Mouse (Mus musculus) left cerebral cortex, postnatal 25 days (tissue): ENCODE measurements at regions not wholly inside any gene's neighbourhood (a gene's known extent, or its start where the extent isn't known, plus 50 kb on each side); places are given as distances from the start of the nearest gene placed in this dataset.

Experiments
- DNase-seq, 2 experiments: peaks; one replicate each; pipeline ENCODE4 v3.0.0; 2022; ENCODE audit warnings: low spot score in 2 of 2, mixed read lengths in 1 of 2
- intact Hi-C: fragments of 180-260 bp; cut with DNase I; formaldehyde crosslinking; loops from one replicate; pipeline ENCODE4 v1.15.1; 2025

GRCm38 (mm10) chr14:99593864-99594263, 295.4 kb downstream of the Klf5 start:
- no peak for DNase-seq
- intact Hi-C loops = no loop called here

DNA sequence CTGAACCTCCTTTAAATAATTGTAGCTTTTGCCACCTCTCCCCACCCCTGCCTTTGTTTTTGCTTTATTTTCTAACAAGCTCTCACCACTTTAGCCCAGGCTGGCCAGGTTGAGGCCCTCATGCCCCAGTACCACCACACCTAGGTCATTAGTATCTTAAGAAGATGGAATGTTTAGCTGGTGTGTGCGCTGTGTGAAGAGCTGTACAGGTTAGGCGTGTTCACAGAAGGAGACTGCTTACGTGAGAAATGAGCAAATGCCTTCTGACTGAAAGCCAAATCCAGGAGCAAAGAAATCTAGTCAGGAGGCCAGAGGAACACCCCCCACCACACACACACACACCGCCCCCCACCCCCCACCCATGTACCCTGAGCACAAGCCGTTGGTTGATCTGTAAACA, 303.4 kb downstream of the Klf5 start:
- intact Hi-C loops = no loop called here

DNA sequence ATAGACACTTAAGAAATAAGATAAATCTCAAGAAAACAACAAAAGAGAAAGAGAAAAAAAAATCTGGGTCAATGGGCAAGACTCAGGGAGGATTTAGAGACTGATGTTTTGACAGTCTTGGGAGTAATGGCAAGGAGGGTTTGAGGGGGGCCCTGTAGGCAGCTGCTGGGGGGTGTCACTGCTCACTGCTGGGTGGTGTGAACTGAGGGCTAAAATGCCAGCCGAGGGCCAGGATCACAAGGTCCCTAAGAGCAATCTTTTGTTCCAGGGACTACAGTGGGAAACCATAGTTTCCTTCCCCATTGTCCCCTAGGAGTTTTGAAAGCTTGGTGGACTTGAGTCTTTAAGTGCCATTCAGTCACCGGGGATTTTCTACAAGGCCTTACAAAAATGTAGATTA, 304.8 kb downstream of the Klf5 start:
- no peak for DNase-seq
- intact Hi-C loops = no loop called here

More for the DNA sequence above, 303.4 kb downstream of the Klf5 start:
- no peak for DNase-seq

GRCm38 (mm10) chr14:99605351-99606100, 307.0 kb downstream of the Klf5 start:
- no peak for DNase-seq
- intact Hi-C loops = no loop called here

- no peak for DNase-seq
- intact Hi-C loops = no loop called here
These were observed 310.5 kb downstream of the Klf5 start for GRCm38 (mm10) chr14:99609003-99609402.

DNA sequence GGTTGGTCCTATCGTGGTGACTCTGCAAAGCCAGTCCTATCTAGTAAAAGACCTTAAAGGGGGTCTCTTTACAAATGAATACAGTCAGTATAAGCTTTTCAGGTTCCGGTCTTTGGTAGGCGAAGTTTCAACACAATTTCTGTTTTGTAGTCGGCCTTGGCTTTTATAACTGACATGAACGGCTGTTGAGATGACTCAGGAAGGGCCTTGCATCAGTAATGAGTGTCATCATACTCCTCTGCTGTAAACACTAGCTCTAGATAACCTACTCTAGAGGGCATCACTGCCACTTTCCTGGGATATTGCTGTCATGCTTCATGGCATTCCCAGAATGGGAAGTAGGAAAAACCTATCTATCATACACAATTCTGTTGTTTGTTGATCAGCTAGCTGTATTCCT, 312.9 kb downstream of the Klf5 start:
- DNase-seq = no peak
- intact Hi-C loops = no loop called here

- intact Hi-C loops = no loop called here
- DNase-seq = no peak
These were observed 313.6 kb downstream of the Klf5 start for GRCm38 (mm10) chr14:99612114-99612513.

GRCm38 (mm10) chr14:99614748-99615147, 316.3 kb downstream of the Klf5 start:
- DNase-seq = no peak
- intact Hi-C loops = no loop called here

DNA sequence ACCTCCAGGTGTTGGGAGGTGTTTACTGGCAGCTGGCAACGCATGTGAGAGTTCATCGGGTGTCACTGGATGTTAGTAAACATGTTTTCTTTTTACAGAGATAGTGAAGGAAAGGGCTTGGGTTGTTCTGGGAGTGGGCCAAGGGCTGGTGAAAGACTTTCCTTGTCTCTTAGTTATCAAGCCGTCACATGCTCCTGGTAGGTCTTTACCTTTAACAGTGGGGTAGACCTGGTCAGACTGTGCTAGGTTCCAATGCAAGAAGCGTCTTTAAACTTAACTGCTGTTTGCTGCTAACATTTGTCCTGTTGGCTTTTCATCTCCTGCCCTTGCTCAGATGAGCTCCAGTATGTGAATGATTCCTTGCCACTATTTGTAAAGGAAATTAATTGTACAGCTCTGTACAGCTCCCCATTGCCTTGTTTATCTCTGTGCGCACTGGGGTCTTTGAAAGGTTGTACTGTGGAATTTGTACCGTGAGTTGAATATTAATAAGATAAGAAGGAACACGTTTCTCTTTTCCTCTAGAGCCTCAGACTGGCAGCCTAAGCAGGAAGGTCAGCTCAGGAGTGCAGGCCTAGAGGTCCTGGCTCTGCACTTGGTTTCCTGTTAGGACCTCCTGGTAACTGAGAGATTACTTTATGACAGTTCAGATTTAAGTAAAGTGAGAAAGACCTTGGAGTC, 318.3 kb downstream of the Klf5 start:
- intact Hi-C loops = no loop called here
- no peak for DNase-seq

DNA sequence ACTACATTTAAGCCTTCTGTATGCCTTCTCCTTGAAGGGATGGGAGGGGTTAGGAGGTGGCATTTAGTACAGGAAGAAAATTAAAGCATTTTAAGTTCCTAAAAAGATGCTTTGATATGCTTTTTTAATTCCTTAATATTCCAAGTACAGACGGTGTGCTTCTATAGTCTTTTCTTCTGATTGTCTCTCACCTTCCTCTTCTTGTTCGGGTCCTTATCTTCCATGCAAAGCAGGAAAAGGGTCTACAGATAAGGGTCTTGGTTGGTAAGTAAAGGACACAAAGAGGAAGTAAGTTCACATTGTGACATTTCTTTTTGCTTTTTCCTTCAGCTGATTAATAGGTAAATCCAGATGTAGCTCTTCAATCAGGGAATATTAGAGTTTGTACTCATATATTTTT, 318.9 kb downstream of the Klf5 start:
- intact Hi-C loops = no loop called here
- DNase-seq = no peak

GRCm38 (mm10) chr14:99621538-99621937, 323.0 kb downstream of the Klf5 start:
- intact Hi-C loops = no loop called here
- no peak for DNase-seq

GRCm38 (mm10) chr14:99624380-99625327, 326.2 kb downstream of the Klf5 start:
- DNase-seq = no peak
- intact Hi-C loops = no loop called here

- no peak for DNase-seq
- intact Hi-C loops = no loop called here
These were observed 329.1 kb downstream of the Klf5 start for GRCm38 (mm10) chr14:99627615-99628014.

- intact Hi-C loops = no loop called here
- DNase-seq = peak; percentile 50 to 83
These were observed 332.6 kb downstream of the Klf5 start for GRCm38 (mm10) chr14:99631092-99631491.

DNA sequence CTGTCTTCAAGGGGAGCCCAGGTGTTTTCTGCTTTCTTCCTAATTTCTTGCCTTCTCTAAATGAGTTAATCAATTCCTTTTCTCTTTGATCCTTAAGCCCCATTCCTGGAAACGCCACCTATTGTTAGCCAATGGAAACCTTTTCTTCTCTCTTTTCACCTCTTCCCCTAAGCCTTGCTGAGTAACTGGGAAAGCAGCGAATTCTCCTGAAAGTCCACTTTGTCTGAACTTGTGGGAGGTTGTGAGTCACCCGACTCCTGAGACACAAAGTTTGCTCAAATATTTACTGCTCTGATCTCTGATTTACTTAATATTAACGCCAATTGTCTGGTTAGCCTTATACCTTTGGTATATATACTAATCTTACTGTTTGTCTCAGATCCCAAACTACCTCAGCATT, 334.0 kb downstream of the Klf5 start:
- intact Hi-C loops = no loop called here
- DNase-seq = no peak

DNA sequence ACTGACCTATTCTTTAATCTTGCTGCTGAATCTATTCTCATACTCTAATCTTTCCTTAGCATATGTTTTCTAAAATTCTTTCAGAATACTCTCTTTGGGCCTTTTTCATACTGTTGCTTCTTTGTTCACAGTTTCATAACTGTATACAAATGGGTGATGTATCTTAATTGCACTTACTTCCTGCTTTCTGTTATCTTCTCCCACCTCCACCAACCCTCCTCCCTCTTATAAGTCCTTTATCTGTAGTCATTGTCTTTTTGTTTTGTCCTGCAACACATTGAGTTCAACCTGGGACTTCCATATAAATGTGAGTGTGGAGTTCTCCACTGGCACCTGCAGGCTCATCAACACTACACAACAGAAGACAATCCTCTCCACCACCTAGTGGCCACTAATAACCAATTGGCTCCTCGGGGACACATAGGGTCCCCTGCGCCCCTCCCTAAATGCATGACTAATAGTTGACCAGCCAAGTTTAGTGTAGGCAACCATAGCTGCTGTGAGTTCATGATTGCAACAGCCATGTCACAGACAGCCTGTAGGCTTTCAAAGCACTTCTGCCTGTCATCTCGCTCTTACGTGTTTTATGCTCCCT, 337.2 kb downstream of the Klf5 start:
- no peak for DNase-seq
- intact Hi-C loops = no loop called here

GRCm38 (mm10) chr14:99641475-99642453, 343.3 kb downstream of the Klf5 start:
- DNase-seq = peak; percentile 21 to 70
- intact Hi-C loops = no loop called here

DNA sequence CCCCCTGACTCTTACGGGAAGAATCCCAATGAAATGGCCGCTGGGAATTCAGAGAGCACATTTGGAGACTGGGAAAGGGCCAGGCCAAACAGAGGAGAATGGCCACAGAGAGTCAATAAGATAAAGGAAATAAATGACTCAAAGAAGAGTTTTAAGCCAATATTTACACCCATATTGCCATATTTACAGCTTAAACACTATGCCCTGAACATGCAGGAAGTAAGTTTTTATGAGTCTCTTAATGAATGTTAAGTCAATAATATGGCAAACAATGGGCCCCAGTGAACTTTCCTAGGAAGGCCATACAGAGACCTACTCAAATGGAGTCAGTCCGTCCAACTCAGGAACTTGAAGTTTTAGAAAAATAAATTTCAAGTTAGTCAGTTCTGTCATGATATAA, 347.8 kb downstream of the Klf5 start:
- intact Hi-C loops = no loop called here
- no peak for DNase-seq

- no peak for DNase-seq
- intact Hi-C loops = no loop called here
These were observed 375.9 kb downstream of the Klf5 start for GRCm38 (mm10) chr14:99674399-99674798.
